Mouse (Mus musculus): ENCODE results near the gene Fndc11. TPM values are rescaled to one million over a fixed set of nuclear protein-coding genes. Genes with fewer than 3 reads are reported as not detected.

The Fndc11 gene
- total and polyA plus RNA-seq, 3 experiments: 0.59 TPM; not detected in 2

GRCm38 (mm10) chr2:181202422-181202821 lies 17.4 kb upstream of the Fndc11 start, which contains the start of gene Ptk6:
Gene Ptk6, minus strand, starts transcription at chr2:181202789.
- Histone ChIP-seq H3K36me3 (replicated peaks in 1 of 2; ENCODE audit: control insufficient read depth in 1 of 2, insufficient read depth in 1 of 2, low read length in 1 of 2) (no peaks in the 10 kb centered on the region), H3K9ac (ENCODE audit: insufficient read depth, low read depth) (no peak within 1 kb of the TSS), H3K4me2 (ENCODE audit: insufficient read depth, low read depth, poor library complexity, severe bottlenecking) (no peak within 1 kb of the TSS), H3K4me3 (replicated peaks in 1 of 3; ENCODE audit: low read depth in 2 of 3, low read length in 2 of 3, poor library complexity in 1 of 3) (no peak within 1 kb of the TSS), H3K27ac (ENCODE audit: insufficient read depth, low read depth) (no peak within 1 kb of the TSS), H3K79me2 (replicated peaks; ENCODE audit: control insufficient read depth, extremely low read depth, insufficient read depth, poor library complexity, severe bottlenecking) (no peaks in the 10 kb centered on the region), H3K9me3 (replicated peaks; ENCODE audit: low read length) (no peaks in the 10 kb centered on the region), H3K4me1 (ENCODE audit: control insufficient read depth in 1 of 2, insufficient read depth in 2 of 2) (peaks cover 8 to 9% of the 10 kb centered on the region in 2 experiments; a peak in 3 of 4 replicates), H3K27me3 (replicated peaks) (no peaks in the 10 kb centered on the region)
- no peak for TF ChIP-seq ZNF384 (IDR thresholded peaks at IDR 0.05; ENCODE audit: low read depth, low read length)
- no peak for TF ChIP-seq IRF4 (IDR thresholded peaks at IDR 0.05; ENCODE audit: low read depth, low read length)
- TF ChIP-seq CHD2 (IDR thresholded peaks at IDR 0.05; ENCODE audit: low read length): no peak
- TF ChIP-seq CHD1 (IDR thresholded peaks at IDR 0.05; ENCODE audit: low read depth, low read length): no peak
- TF ChIP-seq NELFE (IDR thresholded peaks at IDR 0.05; ENCODE audit: low read depth, low read length): no peak
- no peak for TF ChIP-seq ZC3H11A (IDR thresholded peaks at IDR 0.05; ENCODE audit: low read depth, low read length)
- no peak for TF ChIP-seq MAZ (IDR thresholded peaks at IDR 0.05; ENCODE audit: low read depth, low read length)
- TF ChIP-seq E2F4 (IDR thresholded peaks at IDR 0.05; ENCODE audit: insufficient replicate concordance, low read depth, low read length): no peak
- no peak for TF ChIP-seq HCFC1 (IDR thresholded peaks at IDR 0.05; ENCODE audit: low read depth, low read length)
- no peak for TF ChIP-seq SIN3A (IDR thresholded peaks at IDR 0.05; ENCODE audit: low read length)
- no peak for TF ChIP-seq RAD21 (IDR thresholded peaks at IDR 0.05; ENCODE audit: low read depth, low read length)
- TF ChIP-seq MAX (IDR thresholded peaks at IDR 0.05; ENCODE audit: low read length): no peak
- TF ChIP-seq TCF12 (IDR thresholded peaks at IDR 0.05; ENCODE audit: low read depth, low read length): no peak
- no peak for TF ChIP-seq MXI1 (IDR thresholded peaks at IDR 0.05; ENCODE audit: low read depth, low read length)
- DNase-seq (ENCODE audit: extremely low read depth): no peak
- dilution Hi-C loops (cut with MboI; ENCODE audit: extremely low pct_ligation_motif_present, extremely low pct_unique_long_range_greater_than_20kb, low sequenced_read_pairs): no loop called here
- in situ Hi-C loops (cut with MboI; ENCODE audit: low pct_ligation_motif_present, low pct_unique_long_range_greater_than_20kb, low sequenced_read_pairs): no loop called here

- no peaks in the 10 kb centered on the region for H3K9me3 ChIP-seq (replicated peaks; ENCODE audit: low read length)
- no peak overlapping the region for H3K4me2 ChIP-seq (ENCODE audit: insufficient read depth, low read depth, poor library complexity, severe bottlenecking)
- H3K27me3 ChIP-seq (replicated peaks): no peaks in the 10 kb centered on the region
- H3K4me1 ChIP-seq (ENCODE audit: control insufficient read depth in 1 of 2, insufficient read depth in 2 of 2): peaks cover 8 to 9% of the 10 kb centered on the region in 2 experiments; a peak in 3 of 4 replicates
- no peak for DNase-seq (ENCODE audit: extremely low read depth)
- no peak overlapping the region for H3K9ac ChIP-seq (ENCODE audit: insufficient read depth, low read depth)
- TF ChIP-seq NELFE (IDR thresholded peaks at IDR 0.05; ENCODE audit: low read depth, low read length) (no peak), MAFK (IDR thresholded peaks at IDR 0.05; ENCODE audit: insufficient replicate concordance, low read length) (no peak), ZMIZ1 (IDR thresholded peaks at IDR 0.05; ENCODE audit: low read depth, low read length) (no peak), IRF4 (IDR thresholded peaks at IDR 0.05; ENCODE audit: low read depth, low read length) (no peak), KAT2A (IDR thresholded peaks at IDR 0.05; ENCODE audit: insufficient replicate concordance, low read length) (no peak), POLR2AphosphoS2 (IDR thresholded peaks at IDR 0.05; ENCODE audit: low read depth, low read length) (no peak), ELF1 (IDR thresholded peaks at IDR 0.05; ENCODE audit: low read depth, low read length) (no peak), ETS1 (conservative IDR thresholded peaks at IDR 0.05; ENCODE audit: low read depth, low read length) (no peak), JUN (IDR thresholded peaks at IDR 0.05; ENCODE audit: insufficient read depth, low read depth, low read length) (no peak), MAX (IDR thresholded peaks at IDR 0.05; ENCODE audit: low read length) (no peak), HCFC1 (IDR thresholded peaks at IDR 0.05; ENCODE audit: low read depth, low read length) (no peak), NRF1 (IDR thresholded peaks at IDR 0.05; ENCODE audit: low read depth, low read length) (no peak), BHLHE40 (IDR thresholded peaks at IDR 0.05; ENCODE audit: low read depth, low read length) (no peak)
- no peaks in the 10 kb centered on the region for H3K36me3 ChIP-seq (replicated peaks in 1 of 2; ENCODE audit: control insufficient read depth in 1 of 2, insufficient read depth in 1 of 2, low read length in 1 of 2)
- H3K27ac ChIP-seq (ENCODE audit: insufficient read depth, low read depth): no peak overlapping the region
- H3K79me2 ChIP-seq (replicated peaks; ENCODE audit: control insufficient read depth, extremely low read depth, insufficient read depth, poor library complexity, severe bottlenecking): no peaks in the 10 kb centered on the region
- in situ Hi-C loops (cut with MboI; ENCODE audit: low pct_ligation_motif_present, low pct_unique_long_range_greater_than_20kb, low sequenced_read_pairs): no loop called here
- no peak overlapping the region for H3K4me3 ChIP-seq (replicated peaks in 1 of 3; ENCODE audit: low read depth in 2 of 3, low read length in 2 of 3, poor library complexity in 1 of 3)
- dilution Hi-C loops (cut with MboI; ENCODE audit: extremely low pct_ligation_motif_present, extremely low pct_unique_long_range_greater_than_20kb, low sequenced_read_pairs): no loop called here
Observed at GRCm38 (mm10) chr2:181202886-181203285, 16.9 kb upstream of the Fndc11 start.
